Mouse (Mus musculus) spleen, postnatal 36 days (tissue): Measurements from ENCODE around the gene D630023F18Rik.

Experiments
- DNase-seq, 2 experiments: peaks; one replicate each; pipeline ENCODE4 v3.0.0; 2022; ENCODE audit warnings: low spot score in 2 of 2, mixed read lengths in 1 of 2

Gene D630023F18Rik

DNA sequence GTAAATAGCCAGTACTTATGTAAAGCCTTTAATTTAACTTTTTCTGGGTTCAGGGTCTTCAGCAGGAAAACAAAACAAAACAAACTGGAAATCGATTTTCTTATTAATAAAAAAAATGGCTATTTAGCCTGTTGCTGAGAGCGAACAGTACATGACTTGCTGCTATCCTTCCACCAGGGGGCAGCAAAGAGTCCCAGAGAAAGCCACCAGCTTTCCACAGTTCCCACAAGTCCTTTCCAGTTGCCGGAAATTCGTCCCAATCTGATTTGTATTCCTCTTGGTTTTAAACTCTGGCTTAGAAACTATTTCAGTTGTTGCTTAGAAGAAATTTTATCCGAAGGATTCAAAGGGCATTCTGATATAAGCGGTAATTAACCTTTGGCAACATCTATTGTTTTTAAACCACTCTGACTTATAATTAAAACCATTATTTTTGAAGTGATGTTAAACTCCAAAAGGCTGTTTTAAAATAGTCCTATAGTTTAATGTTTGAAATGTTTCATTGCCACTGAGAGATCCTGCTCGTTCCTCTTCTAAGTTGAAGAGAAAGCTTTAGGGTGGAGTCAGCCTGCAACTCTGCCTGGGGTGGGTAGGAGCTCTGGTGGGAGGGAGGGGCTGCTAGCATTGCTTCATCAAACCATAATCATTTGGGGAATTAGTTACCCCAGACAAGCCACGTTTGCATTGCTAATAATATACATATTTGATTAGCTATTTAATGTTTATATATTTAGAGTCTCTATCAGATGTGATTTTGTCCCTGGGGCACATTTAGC, 10.8 kb downstream of the D630023F18Rik start:
- DNase-seq = peak in 1 of 2 experiments; percentile 43

- no peak for DNase-seq
Measured at GRCm38 (mm10) chr1:65109756-65110435, 13.1 kb downstream of the D630023F18Rik start.

DNA sequence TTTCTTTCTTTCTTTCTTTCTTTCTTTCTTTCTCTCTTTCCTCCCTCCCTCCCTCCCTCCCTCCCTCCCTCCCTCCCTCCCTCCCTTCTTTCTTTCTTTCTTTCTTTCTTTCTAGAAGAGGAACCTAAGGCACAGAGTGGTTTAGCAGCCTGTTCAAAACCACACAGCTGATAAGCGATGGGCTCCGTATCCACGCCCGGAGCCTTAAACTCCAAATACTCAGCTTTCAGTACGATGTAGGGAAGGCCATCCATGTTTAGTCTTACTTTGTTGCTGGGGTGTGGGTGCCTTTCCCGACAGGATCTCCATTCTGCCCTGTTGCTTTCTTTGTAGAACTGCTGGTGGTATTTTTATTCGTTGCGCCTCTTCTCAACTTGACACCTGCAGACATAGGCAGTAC, 13.8 kb downstream of the D630023F18Rik start:
- no peak for DNase-seq

DNA sequence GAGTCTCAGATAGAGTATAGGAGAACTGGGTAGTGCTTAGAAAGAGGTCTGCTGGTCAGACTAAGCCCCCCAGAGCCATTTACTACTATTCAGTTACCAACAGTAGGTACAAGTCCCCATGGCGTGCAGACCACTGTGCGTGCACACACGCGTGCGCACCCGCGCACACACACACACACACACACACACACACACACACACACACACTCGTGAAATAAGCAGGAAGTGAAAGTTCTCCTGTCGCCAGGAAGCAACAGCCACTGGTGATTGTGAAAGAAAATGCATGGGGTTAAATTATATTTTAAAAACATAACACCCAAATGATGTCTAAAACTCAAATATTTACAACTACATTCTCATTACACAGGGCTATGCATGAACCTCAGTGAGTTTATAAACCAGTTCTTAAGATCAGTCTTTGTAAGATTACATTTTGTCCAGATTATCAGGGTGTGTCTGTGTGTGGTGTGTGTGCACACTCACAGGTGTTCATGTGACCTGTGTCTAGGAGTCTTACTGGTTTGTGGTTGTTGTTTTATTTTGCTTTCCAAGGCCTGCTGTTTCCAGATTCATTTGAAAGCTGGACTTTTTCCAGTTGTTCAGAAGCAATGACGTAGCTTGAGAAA, 15.2 kb downstream of the D630023F18Rik start:
- DNase-seq = no peak

DNA sequence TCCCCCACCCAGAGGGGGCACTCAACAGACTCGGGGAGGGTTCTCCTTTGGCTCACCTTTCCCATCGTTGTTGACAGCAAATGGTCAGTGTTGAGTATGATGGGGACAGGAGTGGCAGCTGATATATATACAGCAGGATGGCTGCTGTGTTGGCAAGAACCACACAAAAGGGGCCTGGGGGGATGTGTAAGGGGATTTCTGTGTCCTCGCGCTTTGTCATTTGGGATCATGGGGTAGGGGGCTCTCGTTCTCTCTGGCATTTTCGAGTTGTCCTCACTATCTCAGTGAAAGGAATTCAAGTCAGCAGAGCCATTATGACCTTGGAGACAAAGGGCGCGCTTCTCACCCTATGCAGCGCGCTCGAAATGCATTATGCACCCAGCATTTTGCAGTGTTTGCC, 19.7 kb downstream of the D630023F18Rik start, which contains the start of gene Cryga:
Gene Cryga (minus strand): TSS at position 101 of the 400 bp plus-strand sequence.
- DNase-seq = no peak

GRCm38 (mm10) chr1:65096953-65097352, 26.1 kb downstream of the D630023F18Rik start:
- DNase-seq = no peak

- DNase-seq = no peak
Measured at GRCm38 (mm10) chr1:65091566-65091965, 31.4 kb downstream of the D630023F18Rik start.

DNA sequence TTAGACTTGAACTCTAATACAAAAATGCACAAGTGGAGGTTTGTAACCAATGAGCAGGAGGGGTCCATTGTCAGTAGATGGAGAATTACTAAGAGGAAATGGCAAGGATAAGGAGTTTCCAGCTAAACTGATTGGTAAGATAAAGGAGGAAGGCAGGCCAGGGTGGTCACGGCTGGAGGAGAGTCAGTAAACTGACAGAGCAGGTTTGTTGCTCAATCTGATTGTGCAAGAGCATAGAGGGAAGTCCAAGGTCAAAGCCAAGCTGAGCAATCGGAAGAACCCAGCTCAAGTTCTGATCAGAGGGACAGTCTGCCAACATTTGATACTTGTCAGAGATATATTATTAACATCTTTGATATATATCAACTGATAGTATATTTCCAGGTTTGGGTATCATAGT, 32.6 kb downstream of the D630023F18Rik start:
- peak in 1 of 2 experiments; percentile 23 for DNase-seq

DNA sequence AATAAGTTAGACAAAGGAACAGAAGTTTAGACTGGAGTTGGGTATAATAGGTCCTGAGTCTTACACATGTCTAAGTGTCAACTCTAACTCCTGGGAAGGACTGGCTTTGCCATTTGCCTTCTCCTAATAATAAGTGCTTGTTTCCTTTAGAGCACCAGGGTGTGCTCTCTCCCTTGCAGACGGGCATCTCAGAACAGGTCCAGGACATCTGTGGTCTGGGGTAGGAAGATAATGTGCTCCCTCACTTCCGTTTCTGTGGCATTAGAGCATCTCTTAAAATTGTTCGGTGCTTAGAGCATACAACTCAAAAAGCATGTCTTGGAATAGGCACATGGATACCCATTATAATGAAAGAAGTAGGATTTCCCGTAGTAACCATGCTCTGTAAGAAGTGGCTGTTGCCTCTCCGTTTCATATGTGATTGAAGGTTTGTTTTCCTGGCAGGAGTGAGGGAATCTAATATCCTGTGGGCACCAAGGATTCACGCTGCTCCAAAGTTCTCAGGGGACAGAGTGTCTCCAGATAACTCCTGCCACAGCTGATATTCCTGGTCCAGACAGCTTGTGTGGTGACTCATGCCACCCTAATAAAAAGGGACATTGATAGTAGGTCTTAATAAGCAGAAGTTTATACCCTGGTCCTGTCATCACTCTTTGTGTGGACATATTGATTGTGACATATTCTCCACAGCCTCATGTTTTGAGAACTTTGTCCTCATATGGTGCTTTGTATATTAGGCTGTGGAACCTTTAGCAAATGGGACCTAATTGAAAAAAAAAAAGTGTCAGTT, 34.3 kb downstream of the D630023F18Rik start:
- DNase-seq = no peak

DNA sequence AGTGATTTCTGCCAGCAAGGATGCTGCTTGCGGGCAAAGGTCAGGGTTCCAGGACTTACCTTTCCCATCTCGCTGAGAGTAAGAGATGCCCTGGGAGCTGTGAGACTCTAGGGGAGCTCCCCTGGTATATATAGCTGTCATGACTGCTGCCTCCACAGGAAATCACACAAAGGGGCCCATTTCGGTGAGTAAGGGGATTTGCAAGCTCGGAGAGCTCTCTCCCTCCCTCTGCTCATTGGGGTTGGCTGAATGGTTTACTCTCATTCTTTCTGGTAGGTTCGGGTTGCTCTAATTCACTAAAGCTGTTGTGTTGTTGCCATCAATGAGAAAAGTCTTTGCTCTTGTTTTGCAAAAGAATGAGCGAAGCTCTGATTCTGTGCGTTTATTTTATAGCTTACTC, 40.8 kb downstream of the D630023F18Rik start, which contains the start of gene Crygb:
Gene Crygb (minus strand): TSS at position 101 of the 400 bp plus-strand sequence.
- DNase-seq = no peak

DNA sequence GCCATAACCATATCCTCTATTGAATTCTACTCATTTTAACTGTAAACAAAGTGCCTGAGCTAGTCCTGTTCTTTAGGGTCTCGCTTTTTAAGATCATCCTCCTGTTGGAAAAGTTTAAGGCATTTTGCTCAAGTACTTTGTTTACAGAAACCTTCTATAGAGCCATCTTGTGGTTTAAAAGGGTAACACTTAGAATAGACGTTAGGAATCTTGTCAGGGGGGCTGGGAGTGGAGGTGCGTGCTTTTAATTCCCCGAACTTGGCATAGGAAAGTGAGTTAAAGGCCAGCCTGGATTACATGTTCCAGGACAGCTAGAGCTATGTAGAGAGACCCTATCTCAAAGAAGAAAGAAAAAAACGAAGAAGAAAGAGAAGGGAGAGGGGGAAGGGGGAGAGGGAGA, 47.4 kb downstream of the D630023F18Rik start:
- DNase-seq = no peak

DNA sequence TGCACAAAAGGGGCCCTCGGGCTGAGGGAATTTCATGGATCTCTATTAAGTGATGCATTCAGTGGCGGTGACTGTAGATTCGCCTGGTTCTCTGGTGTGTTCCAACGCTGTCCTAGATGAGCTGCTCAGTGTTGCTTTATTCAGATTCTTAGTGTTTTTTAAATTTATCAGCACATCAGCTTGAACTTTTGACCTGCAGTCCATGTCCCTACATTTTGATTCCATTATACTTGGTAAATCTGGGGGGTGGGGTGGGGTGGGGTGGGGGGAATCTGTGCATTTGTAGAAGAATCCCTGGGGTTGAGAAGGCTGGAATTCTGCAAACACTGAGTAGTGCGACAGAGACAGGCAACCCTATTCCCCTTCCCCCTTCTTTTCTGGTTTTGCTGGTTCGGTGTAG, 49.4 kb downstream of the D630023F18Rik start, which contains the start of gene Crygc:
Gene Crygc (minus strand): TSS at position 101 of the 400 bp plus-strand sequence.
- DNase-seq = no peak

DNA sequence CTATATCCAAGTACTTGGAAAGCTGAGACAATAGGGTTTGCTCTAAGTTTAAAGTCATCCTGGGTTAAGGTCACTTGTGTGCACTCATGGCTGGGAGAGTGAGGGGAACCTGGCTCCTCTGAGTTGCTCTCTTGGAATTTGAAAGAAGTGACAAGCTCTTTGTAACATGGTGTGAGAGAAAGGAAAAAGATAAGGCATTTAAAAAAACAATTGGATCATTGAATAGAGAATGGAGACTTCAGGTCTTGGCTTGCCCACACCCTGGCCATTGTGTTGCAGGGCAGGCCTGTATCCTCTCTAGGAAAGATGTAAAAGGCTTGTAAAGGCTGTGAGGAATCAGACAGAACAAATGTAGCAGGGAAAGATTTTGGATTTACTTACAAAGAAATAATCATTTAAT, 55.2 kb downstream of the D630023F18Rik start:
- DNase-seq = no peak

DNA sequence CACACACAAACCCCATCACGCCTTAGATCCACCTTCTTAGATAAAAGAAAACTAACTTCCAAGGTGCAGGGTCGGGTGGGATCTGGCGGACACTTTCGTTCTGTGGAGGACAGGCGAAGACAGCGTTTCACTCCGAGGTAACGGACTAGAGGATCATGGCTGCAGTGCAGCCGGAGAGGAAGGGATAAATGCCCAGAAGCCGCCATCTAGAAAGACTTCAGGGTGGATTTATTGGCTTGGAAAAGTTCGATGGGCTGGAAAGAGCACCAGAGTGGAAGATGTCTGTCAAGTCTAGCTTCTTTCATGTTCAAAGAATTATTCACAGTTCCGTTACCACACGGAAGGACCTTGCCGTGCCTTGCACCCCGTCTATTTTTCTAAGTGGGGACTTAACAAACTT, 58.8 kb downstream of the D630023F18Rik start:
- no peak for DNase-seq

DNA sequence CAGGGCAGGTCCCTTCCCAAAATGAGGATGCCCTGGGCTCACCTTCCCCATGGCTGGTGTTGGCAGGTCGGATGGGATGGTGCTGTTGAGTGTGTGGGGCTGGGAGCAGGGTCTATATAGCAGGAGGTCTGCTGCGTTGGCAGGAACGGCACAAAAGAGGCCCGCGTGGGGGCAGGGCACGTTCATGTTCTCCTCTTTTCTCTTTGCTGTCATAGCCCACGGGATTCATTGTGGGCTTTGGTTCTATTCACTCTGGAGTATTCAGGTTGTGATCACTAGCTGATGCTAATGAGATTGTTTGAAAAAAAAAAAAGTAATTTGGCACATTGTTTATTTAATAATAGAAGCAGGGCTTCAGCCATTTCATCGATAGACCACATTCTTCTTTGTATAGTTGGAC, 59.7 kb downstream of the D630023F18Rik start, which contains the start of gene Crygd:
Gene Crygd (minus strand): TSS at position 101 of the 400 bp plus-strand sequence.
- no peak for DNase-seq
